Mouse (Mus musculus) C2C12 (cell line): ENCODE results near the gene Slc7a4.

Experiments used
- CEBPB ChIP-seq: IDR thresholded peaks from one replicate; pipeline ENCODE4 v1.6.1; 2011; ENCODE audit warnings: low read depth, mild to moderate bottlenecking, control low read depth, moderate library complexity
- CTCF ChIP-seq: IDR thresholded peaks from one replicate; pipeline ENCODE4 v1.5.1; 2011; ENCODE audit not compliant: control insufficient read depth, insufficient read depth, insufficient read length
- FOSL1 ChIP-seq: IDR thresholded peaks from one replicate; pipeline ENCODE4 v1.8.0; 2011; ENCODE audit warnings: mild to moderate bottlenecking, low read length; ENCODE audit not compliant: poor library complexity, insufficient read depth, severe bottlenecking
- MAX ChIP-seq: IDR thresholded peaks from one replicate; pipeline ENCODE4 v1.6.1; 2011; ENCODE audit warnings: mild to moderate bottlenecking, control low read depth
- MYOD1 ChIP-seq: IDR thresholded peaks from one replicate; pipeline ENCODE4 v1.6.1; 2011; ENCODE audit warnings: low read depth; ENCODE audit not compliant: control insufficient read depth, insufficient read length
- MYOG ChIP-seq: IDR thresholded peaks from one replicate; pipeline ENCODE4 v1.6.1; 2011; ENCODE audit not compliant: control insufficient read depth, insufficient read length; ENCODE audit errors: extremely low read depth
- USF1 ChIP-seq: IDR thresholded peaks from one replicate; pipeline ENCODE4 v1.6.1; 2011; ENCODE audit warnings: low read depth, mild to moderate bottlenecking, control low read depth, moderate library complexity

GRCm38 (mm10) chr16:17527606-17528005 lies 55.4 kb downstream of the Slc7a4 start:
- TF ChIP-seq CTCF (no peak), USF1 (no peak), MYOD1 (no peak), MAX (no peak), CEBPB (no peak), MYOG (no peak), FOSL1 (no peak)
